Mouse (Mus musculus) thymus, adult 2 months (tissue): ENCODE data around the gene Sufu.

Experiments used
- CTCF ChIP-seq: fragments of 200-500 bp; IDR thresholded peaks from 2 replicates; pipeline ENCODE4 v1.5.1; 2012; ENCODE audit warnings: mild to moderate bottlenecking, control low read depth, low read length, moderate library complexity, borderline replicate concordance; ENCODE audit not compliant: control insufficient read depth, poor library complexity, insufficient read depth; ENCODE audit errors: extremely low read depth
- POLR2A ChIP-seq: fragments of 200-500 bp; IDR thresholded peaks from 2 replicates; pipeline ENCODE4 v1.6.1; 2012; ENCODE audit warnings: mild to moderate bottlenecking, low read length, control low read depth, moderate library complexity; ENCODE audit not compliant: control insufficient read depth, poor library complexity, insufficient read depth; ENCODE audit errors: extremely low read depth

DNA sequence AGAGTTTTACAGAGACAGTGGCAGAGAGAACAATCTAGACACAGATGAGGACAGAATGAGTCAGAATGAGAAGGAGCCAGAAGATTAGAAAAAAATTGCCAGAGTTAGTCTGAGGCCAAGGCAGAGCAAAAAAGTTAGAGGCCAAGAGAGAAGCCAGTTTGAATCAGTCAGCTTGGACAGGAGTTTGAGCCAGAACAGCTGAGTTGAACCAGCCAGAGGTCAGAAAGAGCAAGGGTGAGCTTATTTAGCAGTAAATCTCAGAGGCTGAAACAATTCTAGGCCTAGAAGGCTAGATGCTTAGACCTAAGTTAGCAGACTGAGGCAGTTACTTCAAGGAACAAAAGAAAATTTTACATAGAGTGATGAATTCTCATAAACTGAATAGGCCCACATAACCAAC lies 32.6 kb downstream of the Sufu start:
- TF ChIP-seq CTCF (no peak), POLR2A (no peak)
